In the genomic region with DNA sequence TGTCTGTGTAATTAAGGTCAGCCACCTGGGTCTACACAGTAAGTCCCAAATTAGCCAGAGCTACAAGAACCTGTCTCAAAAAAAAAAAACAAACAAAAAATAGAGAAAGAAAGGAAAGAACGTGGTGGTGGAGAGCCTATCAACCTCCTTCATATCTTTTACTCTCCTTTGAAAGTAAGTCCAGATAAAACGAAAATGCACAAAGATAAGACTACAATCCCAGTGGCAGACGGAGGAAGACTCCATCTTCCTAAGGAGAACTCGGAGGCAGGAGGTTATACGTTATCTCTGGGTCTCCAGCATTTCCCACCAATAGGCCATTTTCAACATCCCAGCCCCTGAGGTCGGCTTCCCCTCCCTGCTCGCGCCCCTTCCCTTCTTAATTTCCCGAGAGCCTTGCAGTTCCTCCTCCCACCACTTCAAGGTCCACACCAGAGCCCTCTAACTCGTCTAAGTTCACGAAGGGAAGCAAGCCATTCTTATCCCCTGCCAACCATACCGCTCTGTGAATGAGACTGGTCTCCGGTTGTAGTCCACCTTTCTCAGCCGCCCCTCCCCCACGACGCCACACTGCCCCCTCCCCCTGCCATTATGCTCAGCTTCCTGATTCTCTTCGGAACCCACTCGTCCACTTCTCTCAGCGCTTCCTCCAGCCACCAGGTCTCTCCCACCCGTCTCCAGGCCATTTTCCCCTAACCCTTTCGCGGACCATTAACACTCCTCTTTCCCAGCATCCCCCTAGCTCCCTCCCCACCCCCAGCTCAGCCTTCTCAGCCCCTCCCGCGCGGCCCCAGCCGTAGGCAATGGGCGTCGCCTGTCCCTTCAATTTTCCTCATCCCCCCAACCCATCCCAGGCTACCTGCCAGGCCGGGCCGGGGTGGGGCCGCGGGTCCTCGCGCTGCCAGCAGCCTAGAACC, we compare ENCODE assay signal across 7 mouse cellular contexts. TPM values are rescaled to one million over a fixed set of nuclear protein-coding genes. Genes with fewer than 3 reads are reported as not detected.
DNase-seq lines count a peak whose midpoint lies in the region; ATAC-seq lines count a peak whose summit lies in the region.

No protein-coding gene starts in this region.

- peaks cover 41% of the 10 kb centered on the region for H3K4me1 ChIP-seq in heart, embryonic 12.5 days (replicated peaks)

- ATAC-seq in common myeloid progenitor, adult 5-6 weeks (replicated peaks; ENCODE audit: low read depth, poor library complexity, severe bottlenecking): peak; percentile 42
- no peak; the same call in none of the 2 replicates for ATAC-seq in heart, embryonic 12.5 days (ENCODE audit: insufficient number of reproducible peaks, low FRiP score)
- peak; percentile 6; the same call in 1 of the 2 replicates for ATAC-seq in megakaryocyte, adult 5-6 weeks (ENCODE audit: poor library complexity, severe bottlenecking)

- H3K27ac ChIP-seq in heart, embryonic 12.5 days (ENCODE audit: poor library complexity, severe bottlenecking): peak overlapping the region; percentile 94

- peak overlapping the region; percentile 81 for H3K4me3 ChIP-seq in heart, embryonic 12.5 days

- peaks cover 60% of the 10 kb centered on the region for H3K36me3 ChIP-seq in heart, embryonic 12.5 days

- H3K4me2 ChIP-seq in heart, embryonic 12.5 days: peak overlapping the region; percentile 81

- H3K9me3 ChIP-seq in heart, embryonic 12.5 days (replicated peaks): no peaks in the 10 kb centered on the region

- DNase-seq in urinary bladder, postnatal 25 days (ENCODE audit: low spot score): peak; percentile 55
- DNase-seq in urinary bladder, postnatal 36 days (ENCODE audit: low spot score in 2 of 2): no peak
- peak; percentile 62 for DNase-seq in kidney, postnatal 14 days
- DNase-seq in spleen, postnatal 10 days (ENCODE audit: low spot score in 2 of 2): peak; percentile 31 to 68

- no peaks in the 10 kb centered on the region for H3K27me3 ChIP-seq in heart, embryonic 12.5 days (replicated peaks)

- under 1% methylated on average over 34 of the region's 34 CpGs for WGBS in heart, embryonic 12.5 days

- H3K9ac ChIP-seq in heart, embryonic 12.5 days: peak overlapping the region; percentile 84

RNA-seq across cellular contexts. Expression of a gene that starts 0.6 kb away (rescaled TPM):
- 29.1 and 37.0 TPM in 2 replicates for total RNA-seq in common myeloid progenitor, adult 5-6 weeks (2017)
- polyA plus RNA-seq in heart, embryonic 12.5 days (2016; fragmentation: Nextera tagmentation; extraction: Ambion mirVana): 149 and 155 TPM in 2 replicates
- total RNA-seq in megakaryocyte, adult 5-6 weeks (2015): 27.0 and 32.0 TPM in 2 replicates
- 14.7 and 16.6 TPM in 2 replicates for total RNA-seq in megakaryocyte, adult 5-6 weeks (2017)

RNA-seq across cellular contexts. Expression of a gene that starts 1.5 kb away (rescaled TPM):
- total RNA-seq in common myeloid progenitor, adult 5-6 weeks (2017): 63.6 and 86.9 TPM in 2 replicates
- 116 and 123 TPM in 2 replicates for polyA plus RNA-seq in heart, embryonic 12.5 days (2016; fragmentation: Nextera tagmentation; extraction: Ambion mirVana)
- 43.5 and 57.6 TPM in 2 replicates for total RNA-seq in megakaryocyte, adult 5-6 weeks (2015)
- total RNA-seq in megakaryocyte, adult 5-6 weeks (2017): 68.3 and 81.4 TPM in 2 replicates

RNA-seq across cellular contexts. Expression of a gene that starts 5.9 kb away (rescaled TPM):
- 46.2 and 51.9 TPM in 2 replicates for total RNA-seq in common myeloid progenitor, adult 5-6 weeks (2017)
- polyA plus RNA-seq in heart, embryonic 12.5 days (2016; fragmentation: Nextera tagmentation; extraction: Ambion mirVana): 36.5 and 38.9 TPM in 2 replicates
- 9.6 and 10.6 TPM in 2 replicates for total RNA-seq in megakaryocyte, adult 5-6 weeks (2015)
- total RNA-seq in megakaryocyte, adult 5-6 weeks (2017): 62.2 and 75.0 TPM in 2 replicates

RNA-seq across cellular contexts. Expression of a gene that starts 24.8 kb away (rescaled TPM):
- total RNA-seq in common myeloid progenitor, adult 5-6 weeks (2017): 41.7 and 45.4 TPM in 2 replicates
- 62.8 TPM in 2 replicates for polyA plus RNA-seq in heart, embryonic 12.5 days (2016; fragmentation: Nextera tagmentation; extraction: Ambion mirVana)
- 22.8 and 24.4 TPM in 2 replicates for total RNA-seq in megakaryocyte, adult 5-6 weeks (2015)
- 48.9 and 49.7 TPM in 2 replicates for total RNA-seq in megakaryocyte, adult 5-6 weeks (2017)

RNA-seq across cellular contexts. Expression of a gene that starts 30.0 kb away (rescaled TPM):
- 13.8 and 22.7 TPM in 2 replicates for total RNA-seq in common myeloid progenitor, adult 5-6 weeks (2017)
- polyA plus RNA-seq in heart, embryonic 12.5 days (2016; fragmentation: Nextera tagmentation; extraction: Ambion mirVana): 48.1 and 53.1 TPM in 2 replicates
- total RNA-seq in megakaryocyte, adult 5-6 weeks (2015): 1.7 and 1.9 TPM in 2 replicates
- total RNA-seq in megakaryocyte, adult 5-6 weeks (2017): 1.9 and 2.4 TPM in 2 replicates

Comparison
In these comparisons a context has a peak if more than half of its experiments do, and no peak if none do; other contexts are left out.
1. DNase-seq: peak in urinary bladder, postnatal 25 days (single experiment), kidney, postnatal 14 days (single experiment) and spleen, postnatal 10 days (2 of 2); none in urinary bladder, postnatal 36 days (0 of 2).